8 mouse cellular contexts compared by ENCODE assay signal in the genomic region with DNA sequence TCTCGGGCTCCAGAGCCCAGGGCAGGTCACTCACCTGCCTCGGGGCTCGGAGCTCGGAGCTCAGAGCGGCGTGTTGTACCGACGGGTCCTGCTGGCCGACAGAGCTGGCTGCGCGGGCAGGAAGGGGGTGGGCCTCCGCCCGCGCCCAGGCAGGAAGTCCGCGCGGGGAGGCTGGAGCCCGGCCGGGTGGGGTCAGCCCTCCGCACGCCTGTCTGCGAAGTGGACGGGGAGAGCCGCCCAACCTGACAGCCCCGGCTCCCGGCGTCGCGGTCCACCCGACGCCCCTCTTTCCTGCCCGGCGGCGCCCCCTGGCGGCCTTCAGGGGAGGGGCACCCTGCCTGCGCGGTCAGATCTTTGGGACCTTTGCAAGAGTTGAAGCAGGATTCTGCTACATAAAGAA. TPM values are rescaled to one million over a fixed set of nuclear protein-coding genes. Genes with fewer than 3 reads are reported as not detected.
DNase-seq lines count a peak whose midpoint lies in the region; ATAC-seq and TF ChIP-seq lines count a peak whose summit lies in the region.

No protein-coding gene starts in this region.

- peak; percentile 42 for TF ChIP-seq POLR2A in kidney, adult 2 months (IDR thresholded peaks at IDR 0.05; ENCODE audit: low read depth, low read length)
- no peak; the same call in 1 of the 2 replicates for TF ChIP-seq POLR2A in testis, adult 2 months (IDR thresholded peaks at IDR 0.05; ENCODE audit: control insufficient read depth, low read depth, low read length)

- no peak overlapping the region for H3K9ac ChIP-seq in liver, embryonic 15.5 days

- peak; percentile 40 for ATAC-seq in liver, embryonic 15.5 days (ENCODE audit: insufficient read depth)

- peak overlapping the region; percentile 62 for H3K4me2 ChIP-seq in liver, embryonic 15.5 days

- H3K9me3 ChIP-seq in liver, embryonic 15.5 days (replicated peaks) = no peaks in the 10 kb centered on the region

- WGBS in kidney, adult 2 months = under 1% methylated on average over 37 of the region's 37 CpGs
- WGBS in liver, embryonic 15.5 days (ENCODE audit: insufficient replicate concordance) = 2% methylated on average over 37 of the region's 37 CpGs

- no peaks in the 10 kb centered on the region for H3K27me3 ChIP-seq in kidney, adult 2 months (replicated peaks; ENCODE audit: control insufficient read depth, insufficient read depth, low read length)
- H3K27me3 ChIP-seq in liver, embryonic 15.5 days = peaks cover 56% of the 10 kb centered on the region
- no peaks in the 10 kb centered on the region for H3K27me3 ChIP-seq in testis, adult 2 months (ENCODE audit: control insufficient read depth, insufficient read depth, low read length)

- H3K36me3 ChIP-seq in kidney, adult 2 months (ENCODE audit: control insufficient read depth, insufficient read depth, low read length) = no peaks in the 10 kb centered on the region
- no peaks in the 10 kb centered on the region for H3K36me3 ChIP-seq in liver, embryonic 15.5 days (replicated peaks)
- H3K36me3 ChIP-seq in testis, adult 2 months (ENCODE audit: control insufficient read depth, insufficient read depth, low read length) = no peaks in the 10 kb centered on the region

- TF ChIP-seq CTCF in kidney, adult 2 months (conservative IDR thresholded peaks at IDR 0.05; ENCODE audit: insufficient read depth, insufficient read length, low read depth, low read length) = peak; percentile 71
- TF ChIP-seq CTCF in testis, adult 2 months (IDR thresholded peaks at IDR 0.05; ENCODE audit: control insufficient read depth, insufficient read depth, insufficient replicate concordance, low read depth, low read length) = peak; percentile 94

- peak overlapping the region; percentile 86 for H3K27ac ChIP-seq in kidney, adult 2 months (ENCODE audit: insufficient read depth, low read depth, low read length)
- H3K27ac ChIP-seq in liver, embryonic 15.5 days (replicated peaks) = peak overlapping the region; percentile 45; the same call in 1 of the 2 replicates
- H3K27ac ChIP-seq in testis, adult 2 months (ENCODE audit: control insufficient read depth, insufficient read depth, low read depth, low read length) = peak overlapping the region; percentile 12

- H3K4me3 ChIP-seq in kidney, adult 2 months (ENCODE audit: insufficient read depth, low read depth, low read length) = peak overlapping the region; percentile 72
- peak overlapping the region; percentile 47 for H3K4me3 ChIP-seq in liver, embryonic 15.5 days (replicated peaks)
- peak overlapping the region; percentile 83 for H3K4me3 ChIP-seq in testis, adult 2 months (ENCODE audit: control insufficient read depth, low read depth, low read length)

- H3K4me1 ChIP-seq in kidney, adult 2 months (ENCODE audit: control insufficient read depth, insufficient read depth, low read length) = 0 out of 2 replicates have a peak, but pooled peaks cover 4% of the 10 kb centered on the region
- peaks cover 12% of the 10 kb centered on the region for H3K4me1 ChIP-seq in liver, embryonic 15.5 days (replicated peaks)
- peaks cover 4% of the 10 kb centered on the region for H3K4me1 ChIP-seq in testis, adult 2 months (ENCODE audit: control insufficient read depth, insufficient read depth, low read length)

- DNase-seq in layer of hippocampus, adult 11-12 months (ENCODE audit: low spot score) = peak; percentile 64
- no peak for DNase-seq in layer of hippocampus, adult 9-10 months (ENCODE audit: low spot score)
- DNase-seq in embryo, embryonic 11 days = peak; percentile 84
- peak; percentile 85 for DNase-seq in heart, adult 8-10 months (ENCODE audit: low spot score)
- peak; percentile 92 for DNase-seq in kidney, adult 2 months
- peak; percentile 87 for DNase-seq in neural tube, embryonic 10.5 days (ENCODE audit: extremely low spot score, low spot score)

RNA-seq across cellular contexts. Expression of a gene that starts 20.4 kb away (rescaled TPM):
- total RNA-seq in heart, adult 8-10 months (2022) = under 1 TPM in 3 of 4 experiments, not detected in 1; 0.09 to 0.31 (median 0.13) TPM
- polyA plus RNA-seq in kidney, adult 2 months (2012; rRNA removed) = 0.20 and 0.48 TPM in 2 replicates
- 0.15 and 0.18 TPM in 2 replicates for polyA plus RNA-seq in liver, embryonic 15.5 days (2015; fragmentation: Nextera tagmentation; extraction: Ambion mirVana)
- polyA plus RNA-seq in testis, adult 2 months (2012; rRNA removed) = 135 and 136 TPM in 2 replicates

RNA-seq across cellular contexts. Expression of a gene that starts 26.1 kb away (rescaled TPM):
- total RNA-seq in heart, adult 8-10 months (2022) = under 1 TPM in 3 of 4 experiments, not detected in 1; 0.16 to 0.30 (median 0.19) TPM
- polyA plus RNA-seq in kidney, adult 2 months (2012; rRNA removed) = 2.5 and 4.5 TPM in 2 replicates
- polyA plus RNA-seq in liver, embryonic 15.5 days (2015; fragmentation: Nextera tagmentation; extraction: Ambion mirVana) = 0.20 and 0.26 TPM in 2 replicates
- polyA plus RNA-seq in testis, adult 2 months (2012; rRNA removed) = 0.64 and 0.94 TPM in 2 replicates

RNA-seq across cellular contexts. Expression of a gene that starts 27.9 kb away (rescaled TPM):
- not detected for total RNA-seq in heart, adult 8-10 months (2022)
- polyA plus RNA-seq in kidney, adult 2 months (2012; rRNA removed) = 23.9 and 27.8 TPM in 2 replicates
- 0.01 TPM in 1 of 2 replicates, not detected in the other for polyA plus RNA-seq in liver, embryonic 15.5 days (2015; fragmentation: Nextera tagmentation; extraction: Ambion mirVana)
- 0.06 and 0.17 TPM in 2 replicates for polyA plus RNA-seq in testis, adult 2 months (2012; rRNA removed)

RNA-seq across cellular contexts. Expression of a gene that starts 55.3 kb away (rescaled TPM):
- 10 to 100 TPM; 14.0 to 19.9 (median 15.4) TPM for total RNA-seq in heart, adult 8-10 months (2022)
- 60.5 and 71.0 TPM in 2 replicates for polyA plus RNA-seq in kidney, adult 2 months (2012; rRNA removed)
- polyA plus RNA-seq in liver, embryonic 15.5 days (2015; fragmentation: Nextera tagmentation; extraction: Ambion mirVana) = 5.7 and 6.5 TPM in 2 replicates
- 4.1 and 4.3 TPM in 2 replicates for polyA plus RNA-seq in testis, adult 2 months (2012; rRNA removed)

Comparison
In these comparisons a context has a peak if more than half of its experiments do, and no peak if none do; other contexts are left out.
1. H3K27ac ChIP-seq: peak in every context shown above with its lines; median percentile 86 in kidney, adult 2 months; 45 in liver, embryonic 15.5 days; 12 in testis, adult 2 months.
2. RNA of a gene that starts 20.4 kb away (polyA plus RNA-seq): 135 to 136 TPM in testis, adult 2 months; 0.20 to 0.48 TPM in kidney, adult 2 months and 0.15 to 0.18 TPM in liver, embryonic 15.5 days; every median in the first group is over 10 times any median in the second.
3. RNA of a gene that starts 27.9 kb away (polyA plus RNA-seq): 23.9 to 27.8 TPM in kidney, adult 2 months; 0.06 to 0.17 TPM in testis, adult 2 months and 0.01 TPM in liver, embryonic 15.5 days; every median in the first group is over 10 times any median in the second.
4. Peak in every context shown above with its lines, with median percentiles within 50 percentile points of each other: H3K4me3 ChIP-seq.